Mouse (Mus musculus) stomach, postnatal 0 days (tissue): Measurements from ENCODE around the gene Kcnk7.

Experiments used
- CTCF ChIP-seq: IDR thresholded peaks from 2 replicates; pipeline ENCODE4 v1.5.1; 2016; ENCODE audit warnings: antibody characterized with exemption, low read depth, mild to moderate bottlenecking, moderate library complexity
- EP300 ChIP-seq: optimal IDR thresholded peaks from 2 replicates; pipeline ENCODE3; 2016; ENCODE audit warnings: antibody characterized with exemption

GRCm38 (mm10) chr19:5722848-5723425 is 18.8 kb downstream of the Kcnk7 start:
- TF ChIP-seq CTCF (no peak), EP300 (no peak)
